Mouse (Mus musculus) embryonic fibroblast, embryonic 13.5 days (primary cell): ENCODE results near the gene Phgr1. TPM values are rescaled to one million over a fixed set of nuclear protein-coding genes. Genes with fewer than 3 reads are reported as not detected.

ENCODE experiments used
- H3K27ac ChIP-seq: 2 replicates; pipeline ENCODE4 v1.5.1; 2012; ENCODE audit warnings: low read length, control low read depth, inconsistent platforms; ENCODE audit not compliant: insufficient read depth
- H3K4me1 ChIP-seq: 2 replicates; pipeline ENCODE4 v1.6.1; 2011; ENCODE audit warnings: low read length; ENCODE audit not compliant: control insufficient read depth, insufficient read depth
- H3K4me3 ChIP-seq: 2 replicates; pipeline ENCODE4 v1.5.1; 2011; ENCODE audit warnings: mild to moderate bottlenecking, control low read depth, low read length; ENCODE audit not compliant: insufficient read depth
- CTCF ChIP-seq: IDR thresholded peaks from 2 replicates; pipeline ENCODE4 v1.5.1; 2011; ENCODE audit warnings: mild to moderate bottlenecking, control low read depth, low read length, moderate library complexity, borderline replicate concordance; ENCODE audit not compliant: insufficient read depth
- POLR2A ChIP-seq: IDR thresholded peaks from 2 replicates; pipeline ENCODE4 v1.6.1; 2011; ENCODE audit warnings: low read depth, mild to moderate bottlenecking, control low read depth, low read length, moderate library complexity
- polyA plus RNA-seq: library from polyadenylated mRNA; stranded (reverse); fragments of >200 nt; gene quantifications from 2 replicates; pipeline ENCODE4 v1.2.4, GENCODE M21; 2011; ENCODE audit warnings: low read depth; ENCODE audit not compliant: missing spikeins, insufficient read length

Gene Phgr1
- polyA plus RNA-seq, 1 experiment = not detected

DNA sequence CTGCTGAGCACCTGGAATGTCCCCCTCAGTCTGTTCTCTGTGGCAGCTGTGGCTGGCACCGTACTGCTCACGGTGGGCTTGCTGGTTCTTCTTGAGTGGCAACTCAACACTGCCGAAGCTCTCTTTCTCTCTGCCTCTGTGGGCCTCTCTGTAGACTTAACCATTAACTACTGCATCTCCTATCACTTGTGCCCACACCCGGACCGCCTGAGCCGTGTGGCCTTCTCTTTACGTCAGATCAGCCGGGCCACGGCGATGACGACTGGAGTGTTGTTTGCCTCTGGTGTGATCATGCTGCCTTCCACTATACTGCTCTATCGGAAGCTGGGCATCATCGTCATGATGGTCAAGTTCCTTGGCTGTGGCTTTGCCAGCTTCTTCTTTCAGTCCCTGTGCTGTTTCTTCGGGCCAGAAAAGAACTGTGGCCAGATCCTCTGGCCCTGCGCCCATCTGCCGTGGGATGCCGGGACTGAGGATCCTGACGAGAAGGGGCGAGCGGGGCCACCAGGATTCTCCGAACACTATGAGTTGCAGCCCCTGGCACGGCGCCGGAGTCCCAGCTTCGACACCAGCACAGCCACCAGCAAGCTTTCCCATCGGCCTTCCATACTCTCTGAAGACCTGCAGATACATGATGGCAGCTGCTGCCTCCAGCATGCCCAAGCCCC lies 19.2 kb downstream of the Phgr1 start:
- Histone ChIP-seq H3K4me3 (no peak overlapping the region), H3K27ac (no peak overlapping the region), H3K4me1 (no peaks in the 10 kb centered on the region)
- TF ChIP-seq POLR2A (no peak), CTCF (no peak)

DNA sequence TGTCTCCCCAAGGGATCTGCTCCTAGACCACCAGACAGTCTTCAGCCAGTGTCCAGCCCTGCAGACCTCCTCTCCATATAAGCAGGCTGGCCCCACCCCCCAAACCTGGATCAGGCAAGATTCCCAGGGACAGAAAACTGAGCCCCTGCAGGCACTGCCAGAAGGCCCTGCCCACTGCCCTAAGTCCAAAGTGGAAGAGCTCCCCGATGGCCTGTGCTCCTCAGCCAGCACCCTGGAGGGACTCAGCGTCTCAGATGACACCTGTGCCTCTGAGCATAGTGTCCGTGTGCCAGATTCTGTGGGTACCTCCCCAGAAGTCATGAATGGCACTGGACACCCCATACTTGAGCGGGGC lies 19.7 kb downstream of the Phgr1 start:
- Histone ChIP-seq H3K4me1 (no peaks in the 10 kb centered on the region), H3K4me3 (no peak overlapping the region), H3K27ac (no peak overlapping the region)
- no peak for TF ChIP-seq CTCF
- TF ChIP-seq POLR2A = no peak

DNA sequence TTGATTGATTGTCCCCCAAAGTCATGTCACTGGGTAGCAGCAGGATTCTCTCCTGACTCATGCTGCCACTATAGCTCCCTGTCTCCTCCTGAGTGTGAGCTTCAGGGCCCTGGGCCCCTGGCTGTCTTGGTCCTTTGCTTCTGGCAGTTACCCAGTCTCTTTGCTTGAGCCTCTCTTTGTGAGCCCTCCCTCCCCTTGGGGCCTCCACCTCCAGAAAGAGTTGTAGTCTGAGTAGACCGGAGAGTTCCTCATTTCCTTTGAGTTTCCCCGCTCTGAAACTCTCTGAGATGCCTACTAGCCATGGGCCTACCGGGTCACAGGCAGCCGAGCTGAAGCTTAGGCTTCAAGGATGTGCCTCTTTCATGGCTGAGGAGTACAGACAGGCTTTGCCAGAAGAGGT lies 21.1 kb downstream of the Phgr1 start:
- H3K4me1 ChIP-seq = no peaks in the 10 kb centered on the region
- TF ChIP-seq POLR2A (no peak), CTCF (no peak)
- H3K27ac ChIP-seq = no peak overlapping the region
- H3K4me3 ChIP-seq = no peak overlapping the region

DNA sequence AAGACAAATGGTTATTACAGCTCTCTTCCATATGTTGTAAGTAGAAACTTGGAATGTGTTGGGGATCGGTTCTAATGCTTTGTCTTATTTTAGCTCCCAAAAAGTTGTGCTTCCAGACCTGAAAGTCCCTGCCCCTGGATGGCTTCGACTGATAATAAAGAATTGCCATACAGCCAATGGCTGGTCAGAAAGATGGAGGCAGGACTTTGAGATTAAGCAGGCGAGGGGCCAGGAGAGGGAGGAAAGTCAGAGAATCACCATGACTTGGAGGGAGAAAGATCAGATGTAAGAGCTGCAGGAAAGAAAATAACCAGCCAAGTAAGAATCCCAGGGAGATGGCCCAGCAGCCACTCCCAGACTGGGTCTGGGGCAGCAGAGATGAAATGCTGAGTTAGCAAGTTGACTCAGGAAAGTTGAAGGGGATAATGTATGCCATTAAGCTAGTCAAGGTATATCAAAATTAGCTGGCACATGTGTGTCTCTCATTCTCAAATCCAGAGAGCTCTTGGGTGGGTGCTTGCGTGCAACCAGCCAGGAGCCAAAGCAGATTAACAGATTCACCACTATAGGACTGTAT lies 30.1 kb downstream of the Phgr1 start:
- Histone ChIP-seq H3K27ac (no peak overlapping the region), H3K4me1 (no peaks in the 10 kb centered on the region), H3K4me3 (no peak overlapping the region)
- no peak for TF ChIP-seq POLR2A
- no peak for TF ChIP-seq CTCF

DNA sequence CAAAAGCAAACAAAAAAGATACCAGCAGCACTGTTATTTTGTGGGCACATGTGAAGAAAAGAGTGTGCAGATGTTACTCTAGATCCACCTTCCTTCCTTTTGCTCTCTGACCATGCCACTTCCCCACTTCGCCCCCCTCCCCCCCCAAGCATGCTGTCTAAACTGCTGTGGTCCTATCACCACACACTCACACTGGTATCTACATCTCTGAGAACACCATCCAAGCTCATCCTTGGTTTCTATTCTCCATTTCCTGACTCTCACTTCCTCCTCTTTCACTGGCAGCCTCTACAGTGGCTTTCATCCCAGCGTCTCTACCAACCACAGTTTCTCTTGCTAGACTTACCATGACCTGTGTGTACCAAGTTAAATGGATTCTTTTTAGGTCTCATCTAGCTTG lies 31.9 kb downstream of the Phgr1 start:
- Histone ChIP-seq H3K4me3 (no peak overlapping the region), H3K4me1 (no peaks in the 10 kb centered on the region), H3K27ac (no peak overlapping the region)
- TF ChIP-seq CTCF (no peak), POLR2A (no peak)

DNA sequence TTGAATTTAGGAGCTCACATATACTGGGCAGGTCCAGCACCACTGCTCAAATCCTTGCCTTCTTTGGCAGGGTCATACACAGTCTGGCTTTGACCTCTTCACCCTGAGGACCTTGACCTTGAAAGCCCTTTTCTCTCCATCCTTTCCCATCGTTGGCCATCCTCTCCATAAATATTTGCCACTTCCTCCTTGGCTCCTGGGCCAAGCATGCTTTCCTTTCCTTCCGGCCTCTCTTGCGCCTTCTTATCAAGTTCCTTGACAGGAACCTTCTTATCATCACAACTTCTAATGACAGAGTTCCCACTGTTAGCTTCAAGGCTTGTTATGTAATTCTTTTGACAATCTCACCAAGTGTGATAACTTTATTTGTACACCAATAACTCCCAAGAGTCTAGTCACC lies 32.6 kb downstream of the Phgr1 start:
- Histone ChIP-seq H3K4me1 (no peaks in the 10 kb centered on the region), H3K4me3 (no peak overlapping the region), H3K27ac (no peak overlapping the region)
- TF ChIP-seq CTCF (no peak), POLR2A (no peak)

DNA sequence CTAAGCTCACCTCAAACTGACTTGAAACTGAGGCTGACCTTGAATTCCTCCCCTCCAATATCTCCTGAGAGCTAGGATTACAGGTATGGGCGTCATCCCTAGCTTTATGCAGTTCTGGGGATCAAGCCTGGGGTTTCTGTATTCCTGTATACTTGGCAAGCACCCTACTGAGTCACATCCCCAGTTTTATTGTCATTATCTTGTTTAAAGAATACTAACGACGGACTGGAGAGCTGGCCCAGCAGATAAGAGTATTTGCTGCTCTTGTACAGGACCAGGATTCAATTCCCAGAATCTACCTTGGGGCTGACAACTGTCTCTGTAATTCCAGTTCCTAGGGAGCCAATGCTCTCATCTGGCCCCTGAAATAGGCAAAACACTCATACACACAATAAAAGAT lies 33.2 kb downstream of the Phgr1 start:
- Histone ChIP-seq H3K4me3 (no peak overlapping the region), H3K4me1 (no peaks in the 10 kb centered on the region), H3K27ac (no peak overlapping the region)
- TF ChIP-seq POLR2A (no peak), CTCF (no peak)

DNA sequence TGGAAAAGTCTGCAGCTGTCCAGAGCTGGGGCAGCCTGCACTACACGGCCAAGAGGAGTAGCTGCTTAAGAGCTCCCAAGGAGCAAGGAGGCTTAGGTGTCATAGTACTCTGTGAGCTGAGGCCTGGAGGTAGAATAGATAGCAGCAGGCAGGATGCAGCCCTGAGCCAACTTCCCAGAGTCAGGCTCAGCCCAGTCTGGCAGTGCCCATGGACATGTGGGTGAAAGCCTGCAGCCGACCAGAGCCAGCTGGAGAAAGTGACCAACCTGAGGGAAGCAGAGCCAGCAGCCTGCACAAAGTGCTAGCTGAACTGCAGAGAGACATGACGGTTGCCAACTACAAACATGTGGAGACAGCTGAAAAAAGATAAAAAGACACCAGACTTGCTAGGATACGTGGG lies 34.3 kb downstream of the Phgr1 start:
- no peaks in the 10 kb centered on the region for H3K4me1 ChIP-seq
- H3K27ac ChIP-seq = no peak overlapping the region
- no peak overlapping the region for H3K4me3 ChIP-seq
- no peak for TF ChIP-seq POLR2A
- TF ChIP-seq CTCF = no peak

DNA sequence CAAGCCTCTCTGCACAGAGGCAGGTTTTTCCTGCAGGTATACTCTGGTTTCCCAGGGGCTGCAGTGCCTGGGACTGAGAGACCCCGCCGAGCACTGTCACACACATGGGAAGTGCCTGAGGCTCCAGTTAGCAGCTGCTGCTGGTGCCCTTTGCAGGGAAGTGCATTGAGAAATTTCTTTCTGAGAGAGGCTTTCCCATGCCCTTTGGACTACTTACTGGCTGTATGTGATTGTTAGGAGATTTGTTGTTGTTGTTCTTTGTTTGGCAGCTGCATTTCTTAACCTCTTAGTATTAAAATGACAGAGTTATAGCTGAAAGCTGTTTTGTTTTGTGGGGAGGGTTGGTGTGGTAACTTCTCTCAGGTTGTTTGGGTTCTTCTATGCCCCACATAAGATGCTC lies 38.3 kb downstream of the Phgr1 start:
- TF ChIP-seq CTCF (no peak), POLR2A (no peak)
- H3K4me3 ChIP-seq = no peak overlapping the region
- H3K4me1 ChIP-seq = no peaks in the 10 kb centered on the region
- H3K27ac ChIP-seq = no peak overlapping the region

DNA sequence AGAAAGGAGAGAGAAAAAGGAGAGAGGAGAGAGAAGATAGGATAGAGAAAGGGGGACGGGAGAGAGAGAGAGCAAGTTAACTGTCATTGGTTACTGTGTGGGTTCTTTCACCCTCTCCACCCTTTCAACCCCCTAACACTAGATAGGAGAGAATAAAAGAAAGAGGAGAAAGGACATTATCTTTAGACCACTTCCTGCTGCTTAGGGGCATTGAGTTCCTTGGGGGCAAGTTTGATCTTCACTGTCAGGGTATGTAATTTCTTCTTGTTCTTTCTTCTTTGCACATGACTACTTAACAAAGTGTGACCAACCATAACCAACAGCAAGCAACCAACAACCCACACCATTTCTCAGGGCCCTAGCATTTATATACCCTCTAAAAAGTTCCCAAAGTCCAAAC lies 40.2 kb downstream of the Phgr1 start:
- Histone ChIP-seq H3K4me1 (no peaks in the 10 kb centered on the region), H3K4me3 (no peak overlapping the region), H3K27ac (no peak overlapping the region)
- TF ChIP-seq POLR2A = no peak
- no peak for TF ChIP-seq CTCF

DNA sequence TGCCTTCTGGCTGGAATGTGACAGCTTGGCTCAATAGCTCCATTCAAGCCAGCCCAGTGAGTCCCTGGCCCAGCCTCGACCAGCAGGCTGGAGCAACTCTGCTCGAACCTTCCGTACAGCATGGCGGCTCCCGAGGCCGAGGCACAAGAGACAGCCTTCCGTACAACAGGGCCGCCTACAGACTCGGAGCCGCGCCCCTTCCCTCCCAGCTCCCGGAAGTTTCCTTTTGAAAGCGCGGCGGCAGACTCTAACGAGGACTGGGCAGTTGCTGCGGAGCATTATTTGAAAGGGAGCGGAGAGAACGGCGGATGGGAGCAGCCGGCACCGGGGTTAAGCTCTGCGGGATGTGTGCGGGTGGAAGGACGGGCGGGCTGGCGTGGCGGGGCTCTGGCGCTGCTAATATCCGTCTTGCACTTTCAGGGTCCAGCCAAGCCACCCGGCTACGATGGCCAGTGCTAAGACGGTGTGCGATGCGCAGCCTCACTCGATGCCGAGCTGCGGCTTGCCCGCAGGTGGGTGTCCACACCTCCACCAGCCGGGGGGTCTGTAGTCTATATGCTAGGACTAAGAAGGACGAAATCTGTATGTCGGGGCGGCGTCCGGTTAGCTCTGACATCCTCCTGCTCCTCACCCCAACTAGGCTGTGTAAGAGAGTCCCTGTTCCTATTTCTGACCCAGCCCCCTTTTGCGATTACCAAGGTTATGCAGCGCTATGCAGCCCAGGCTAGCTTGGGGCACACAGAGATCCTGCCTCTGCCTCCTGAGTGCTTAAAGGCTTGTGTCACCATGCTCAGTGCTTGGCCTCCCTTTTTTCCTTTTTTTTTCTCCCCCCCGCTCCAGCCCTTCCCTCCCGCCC lies 41.6 kb downstream of the Phgr1 start, which contains the start of gene Knstrn:
Gene Knstrn, plus strand, starts transcription at position 23 of the 856 bp plus-strand sequence.
- Histone ChIP-seq H3K27ac (no peak within 1 kb of the TSS), H3K4me1 (no peaks in the 10 kb centered on the region), H3K4me3 (peak within 1 kb of the TSS; percentile 74)
- TF ChIP-seq CTCF (no peak), POLR2A (peak; percentile 41)
